Mouse (Mus musculus) heart, embryonic 13.5 days (tissue): ENCODE measurements around the gene 4833420G17Rik. TPM values are rescaled to one million over a fixed set of nuclear protein-coding genes. Genes with fewer than 3 reads are reported as not detected.

Source experiments
- ATAC-seq: fragments of 200-750 bp; cut with Nextera tagmentation; 2 replicates; pipeline ENCODE4 v1.8.0; 2017; ENCODE audit warnings: moderate TSS enrichment; ENCODE audit not compliant: insufficient number of reproducible peaks, low FRiP score, low TSS enrichment; ENCODE audit errors: extremely low read depth
- H3K27ac ChIP-seq: fragments of 300-500 bp; sonication (generic); replicated peaks from 2 replicates; pipeline ENCODE4 v1.5.1; 2015; ENCODE audit warnings: moderate library complexity, mild to moderate bottlenecking, inconsistent platforms
- H3K27me3 ChIP-seq: fragments of 300-500 bp; sonication (generic); replicated peaks from 2 replicates; pipeline ENCODE4 v1.6.1; 2015; ENCODE audit warnings: mild to moderate bottlenecking, inconsistent platforms
- H3K36me3 ChIP-seq: fragments of 300-500 bp; sonication (generic); 2 replicates; pipeline ENCODE4 v1.6.1; 2015; ENCODE audit warnings: mild to moderate bottlenecking, inconsistent platforms
- H3K4me1 ChIP-seq: fragments of 300-500 bp; sonication (generic); 2 replicates; pipeline ENCODE4 v1.6.1; 2015; ENCODE audit warnings: inconsistent platforms
- H3K4me2 ChIP-seq: fragments of 300-500 bp; sonication (generic); 2 replicates; pipeline ENCODE4 v1.6.1; 2015; ENCODE audit warnings: inconsistent platforms, mild to moderate bottlenecking, moderate library complexity
- H3K4me3 ChIP-seq: fragments of 300-500 bp; sonication (generic); 2 replicates; pipeline ENCODE4 v1.5.1; 2015; ENCODE audit warnings: moderate library complexity, mild to moderate bottlenecking, inconsistent platforms
- H3K9ac ChIP-seq: fragments of 300-500 bp; sonication (generic); 2 replicates; pipeline ENCODE4 v1.6.1; 2015; ENCODE audit warnings: inconsistent platforms, mild to moderate bottlenecking, moderate library complexity
- H3K9me3 ChIP-seq: fragments of 300-500 bp; sonication (generic); 2 replicates; pipeline ENCODE4 v1.6.1; 2016; ENCODE audit warnings: inconsistent platforms
- WGBS: fragments of 180-500 bp; shearing (Covaris S2); methylation state at CpG from one replicate; pipeline ENCODE4 v1.1.7; 2015; ENCODE audit warnings: mixed read lengths; 5-methylcytosine and 5-hydroxymethylcytosine counted together
- polyA plus RNA-seq: library from polyadenylated mRNA; unstranded; fragments of >200 nt; fragmentation: Nextera tagmentation; extraction: Ambion mirVana; gene quantifications from 2 replicates; pipeline ENCODE4 v1.2.1, GENCODE M21; 2015

Gene 4833420G17Rik
- polyA plus RNA-seq = 35.4 and 38.2 TPM in 2 replicates

DNA sequence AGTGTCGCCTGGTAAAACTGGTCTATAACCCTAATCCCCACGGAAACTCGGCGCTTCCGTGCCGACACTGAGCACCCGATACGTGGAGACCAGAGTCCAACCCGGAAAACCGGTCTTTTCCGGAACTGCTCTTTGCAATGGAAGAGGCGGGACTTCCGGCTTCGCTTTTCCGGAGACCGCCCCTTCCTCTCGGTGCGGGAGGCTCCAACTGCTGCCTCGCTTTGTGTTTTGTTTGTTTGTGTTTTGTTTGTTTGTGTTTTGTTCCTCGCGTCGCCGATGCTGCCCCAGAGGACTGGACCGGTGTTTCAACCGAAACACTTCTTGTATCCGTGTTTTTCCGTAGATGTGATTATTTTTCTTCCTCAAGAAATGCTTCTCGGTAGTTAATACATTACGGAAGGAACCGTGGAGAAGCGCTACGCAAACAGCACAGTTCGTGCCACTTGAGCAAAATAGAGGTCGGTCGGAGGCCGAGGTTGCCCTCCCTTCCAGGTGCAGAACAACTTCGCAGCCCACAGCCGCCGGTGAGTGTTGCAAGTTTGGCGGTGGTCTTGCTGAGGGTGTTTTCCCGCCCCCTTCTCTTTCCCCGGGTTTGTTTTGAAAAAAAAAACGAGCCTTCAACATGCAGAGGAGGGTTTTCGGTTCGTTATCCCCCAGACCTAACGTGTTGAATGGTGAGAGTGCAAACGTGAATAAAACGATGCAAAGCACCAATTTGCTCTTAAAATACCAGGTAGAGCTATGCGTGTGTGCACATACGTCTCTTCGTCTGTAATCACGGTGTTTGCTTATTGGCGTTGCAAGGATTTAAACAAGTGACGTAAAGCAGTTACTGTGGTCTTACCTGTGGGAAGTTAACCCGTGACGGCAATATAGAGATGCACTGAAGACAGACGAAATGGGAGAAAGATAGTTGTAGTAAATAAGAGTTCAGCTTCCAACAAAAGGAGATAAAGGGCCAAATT is at the start of gene 4833420G17Rik:
4833420G17Rik (plus strand) TSS at position 173 of the 965 bp plus-strand sequence.
- 6% methylated on average over 57 of the region's 57 CpGs for WGBS
- H3K36me3 ChIP-seq = peaks cover 41% of the 10 kb centered on the region
- H3K9ac ChIP-seq = peak within 1 kb of the TSS; percentile 93
- ATAC-seq = peak; percentile 75
- H3K27ac ChIP-seq = peak within 1 kb of the TSS; percentile 73
- peak within 1 kb of the TSS; percentile 83 for H3K4me3 ChIP-seq
- H3K9me3 ChIP-seq = no peaks in the 10 kb centered on the region
- no peaks in the 10 kb centered on the region for H3K27me3 ChIP-seq
- H3K4me1 ChIP-seq = peaks cover 14% of the 10 kb centered on the region
- peak within 1 kb of the TSS; percentile 82 for H3K4me2 ChIP-seq

DNA sequence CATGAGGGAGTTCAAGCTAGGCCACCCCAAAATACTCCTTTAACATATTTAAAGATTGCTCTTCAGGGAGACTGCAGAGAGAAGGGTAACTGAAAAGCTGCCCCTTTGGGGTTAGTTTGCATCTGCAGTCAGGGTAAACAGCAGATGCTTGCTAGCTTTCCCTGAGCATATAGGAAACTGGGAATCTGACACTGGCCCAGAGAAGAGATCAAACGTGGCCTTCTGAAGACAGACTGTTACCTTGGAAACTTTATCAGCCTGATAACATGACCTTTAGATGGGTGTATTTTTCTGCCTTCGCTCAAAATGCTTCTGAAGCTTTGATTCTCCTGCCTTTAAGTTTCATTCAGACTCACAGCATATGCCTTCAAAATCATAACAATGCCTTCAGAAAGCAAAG is 49.5 kb upstream of the 4833420G17Rik start:
- Histone ChIP-seq H3K4me1 (peaks cover 12% of the 10 kb centered on the region), H3K9ac (peak overlapping the region; percentile 17; the same call in 1 of the 2 replicates), H3K4me3 (no peak overlapping the region), H3K36me3 (no peaks in the 10 kb centered on the region), H3K27ac (peak overlapping the region; percentile 40), H3K9me3 (no peaks in the 10 kb centered on the region), H3K27me3 (no peaks in the 10 kb centered on the region), H3K4me2 (no peak overlapping the region)
- ATAC-seq = no peak
- WGBS = 6% methylated on average over 2 of the region's 2 CpGs

DNA sequence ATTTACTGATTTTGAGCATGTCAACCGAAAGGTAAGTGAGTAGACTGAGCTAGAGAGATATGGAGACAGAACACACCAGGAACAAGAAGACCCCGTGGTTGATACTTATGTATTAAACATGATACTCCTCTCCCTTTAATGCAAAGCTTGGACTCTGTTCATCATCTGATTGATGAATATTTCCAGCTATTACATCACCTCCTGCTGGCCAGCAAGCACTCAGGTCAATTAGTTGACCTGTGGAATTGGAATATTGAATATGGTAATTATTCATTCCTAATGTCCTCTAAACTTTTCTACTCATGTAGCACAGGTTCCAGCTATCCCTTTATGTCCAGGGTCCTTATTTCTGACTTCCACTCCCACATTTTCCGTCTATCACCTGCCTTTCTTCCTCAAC is 44.1 kb upstream of the 4833420G17Rik start:
- H3K27ac ChIP-seq = no peak overlapping the region
- H3K4me1 ChIP-seq = no peaks in the 10 kb centered on the region
- no peaks in the 10 kb centered on the region for H3K27me3 ChIP-seq
- no peak for ATAC-seq
- H3K9ac ChIP-seq = no peak overlapping the region
- H3K4me3 ChIP-seq = no peak overlapping the region
- 80% methylated on average over 3 of the region's 3 CpGs for WGBS
- H3K36me3 ChIP-seq = no peaks in the 10 kb centered on the region
- H3K4me2 ChIP-seq = no peak overlapping the region
- no peaks in the 10 kb centered on the region for H3K9me3 ChIP-seq

DNA sequence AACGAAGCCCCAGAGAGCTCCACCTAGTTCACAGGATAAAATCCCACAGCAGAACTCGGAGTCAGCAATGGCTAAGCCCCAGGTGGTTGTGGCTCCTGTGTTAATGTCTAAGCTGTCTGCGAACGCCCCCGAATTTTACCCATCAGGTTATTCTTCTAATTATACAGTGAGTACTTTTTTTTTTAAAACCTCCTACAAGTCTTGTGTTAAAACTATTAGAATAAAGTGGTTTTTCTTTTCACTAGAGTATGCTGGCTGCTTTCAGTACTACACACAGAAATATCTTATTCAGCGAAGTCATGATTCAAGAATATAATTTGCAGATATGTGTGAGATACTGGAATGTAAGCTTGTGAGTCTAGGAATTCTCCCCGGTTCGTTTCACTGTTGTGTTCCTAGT is 32.4 kb upstream of the 4833420G17Rik start:
- WGBS = 17% methylated on average over 8 of the region's 8 CpGs
- Histone ChIP-seq H3K4me3 (peak overlapping the region; percentile 99), H3K4me2 (peak overlapping the region; percentile 81), H3K9me3 (no peaks in the 10 kb centered on the region), H3K4me1 (peaks cover 26% of the 10 kb centered on the region), H3K27me3 (no peaks in the 10 kb centered on the region), H3K27ac (peak overlapping the region; percentile 99), H3K9ac (peak overlapping the region; percentile 100), H3K36me3 (peaks cover 33% of the 10 kb centered on the region)
- no peak for ATAC-seq

DNA sequence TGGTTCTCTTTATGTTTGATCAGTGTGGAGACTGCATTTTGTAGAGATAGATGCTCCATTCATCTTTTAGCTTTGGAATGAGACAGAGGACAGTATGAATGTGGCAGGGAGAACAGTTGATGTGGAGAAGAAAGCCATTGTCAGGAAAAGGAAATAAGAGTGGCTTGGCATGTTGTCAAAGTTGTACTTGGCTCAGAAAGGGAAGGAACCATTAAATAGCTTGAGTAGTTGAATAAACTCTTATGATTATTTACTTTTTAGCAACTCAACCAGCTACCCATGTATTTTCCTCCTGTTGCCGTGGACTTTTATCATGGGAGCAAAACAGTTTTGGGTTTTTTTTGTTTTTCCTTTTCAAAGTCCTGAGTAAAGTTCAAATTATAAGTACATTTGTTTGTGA is 30.5 kb upstream of the 4833420G17Rik start:
- Histone ChIP-seq H3K4me2 (peak overlapping the region; percentile 81; the same call in 1 of the 2 replicates), H3K36me3 (peaks cover 43% of the 10 kb centered on the region), H3K9ac (no peak overlapping the region), H3K4me1 (peaks cover 26% of the 10 kb centered on the region), H3K27ac (no peak overlapping the region), H3K4me3 (no peak overlapping the region), H3K27me3 (no peaks in the 10 kb centered on the region), H3K9me3 (no peaks in the 10 kb centered on the region)
- no peak for ATAC-seq
- WGBS = 75% methylated on average over 1 of the region's 1 CpGs

DNA sequence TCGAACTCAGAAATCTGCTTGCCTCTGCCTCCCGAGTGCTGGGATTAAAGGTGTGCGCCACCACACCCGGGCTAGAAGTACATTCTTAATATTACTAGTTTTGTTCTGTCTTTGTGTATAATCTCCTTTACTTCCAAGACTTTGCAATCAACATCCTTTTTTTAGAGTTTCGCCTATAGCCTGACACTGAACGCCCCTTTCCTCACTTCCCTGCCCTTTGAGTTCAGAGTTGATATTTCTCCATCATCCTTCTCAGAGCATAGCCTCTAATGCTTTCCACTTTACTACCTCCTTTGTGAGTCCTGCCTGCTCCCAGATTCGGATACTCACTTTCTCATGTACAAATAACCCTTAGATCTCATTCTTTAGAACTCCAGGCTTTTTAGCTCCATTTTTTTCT is 28.2 kb upstream of the 4833420G17Rik start:
- no peak overlapping the region for H3K27ac ChIP-seq
- H3K4me1 ChIP-seq = peaks cover 26% of the 10 kb centered on the region
- no peaks in the 10 kb centered on the region for H3K27me3 ChIP-seq
- no peaks in the 10 kb centered on the region for H3K9me3 ChIP-seq
- H3K4me3 ChIP-seq = no peak overlapping the region
- peaks cover 60% of the 10 kb centered on the region for H3K36me3 ChIP-seq
- WGBS = 82% methylated on average over 7 of the region's 7 CpGs
- no peak overlapping the region for H3K4me2 ChIP-seq
- ATAC-seq = no peak
- no peak overlapping the region for H3K9ac ChIP-seq

DNA sequence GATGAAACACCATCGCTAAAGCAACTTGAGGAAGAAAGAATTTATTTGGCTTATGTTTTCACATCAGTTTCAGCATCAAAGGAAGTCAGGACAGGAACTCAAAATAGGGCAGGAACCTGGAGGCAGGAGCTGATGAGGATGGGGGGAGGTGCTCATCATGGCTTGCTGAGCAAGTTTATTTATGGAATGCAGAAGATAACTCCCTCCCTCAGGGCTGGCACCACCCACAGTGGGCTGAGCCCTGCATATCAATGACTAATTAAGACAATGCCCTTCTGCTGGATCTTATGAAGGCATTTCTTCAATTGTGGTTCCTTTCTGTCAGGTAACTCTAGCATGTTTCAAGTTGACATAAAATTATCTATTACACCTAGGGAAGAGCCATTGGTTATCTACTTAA is 20.3 kb upstream of the 4833420G17Rik start:
- H3K4me3 ChIP-seq = no peak overlapping the region
- no peak overlapping the region for H3K4me2 ChIP-seq
- H3K4me1 ChIP-seq = peaks cover 4% of the 10 kb centered on the region; the same call in 1 of the 2 replicates
- ATAC-seq = no peak
- no peaks in the 10 kb centered on the region for H3K27me3 ChIP-seq
- no peak overlapping the region for H3K9ac ChIP-seq
- no peak overlapping the region for H3K27ac ChIP-seq
- 85% methylated on average over 1 of the region's 1 CpGs for WGBS
- peaks cover 78% of the 10 kb centered on the region for H3K36me3 ChIP-seq
- no peaks in the 10 kb centered on the region for H3K9me3 ChIP-seq

DNA sequence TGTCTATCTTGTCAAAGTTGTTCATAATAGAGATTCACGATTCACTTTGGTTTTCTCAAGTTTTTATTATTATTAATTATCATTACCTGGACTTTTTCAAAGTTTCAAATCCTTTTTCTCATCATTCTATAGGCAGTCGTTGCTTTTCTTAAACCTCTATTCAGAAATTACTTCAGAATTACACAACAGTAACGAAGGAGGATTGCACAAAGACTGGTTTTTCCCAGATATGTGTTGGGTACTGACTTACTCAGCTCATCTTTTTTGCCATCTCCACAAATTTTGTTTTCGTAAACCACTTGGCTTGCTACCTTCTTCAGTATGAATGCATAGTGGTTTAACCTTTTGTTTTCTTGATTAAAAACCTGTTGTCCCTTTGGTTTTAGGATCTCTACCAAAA is 9.0 kb upstream of the 4833420G17Rik start:
- Histone ChIP-seq H3K36me3 (peaks cover 71% of the 10 kb centered on the region), H3K9ac (no peak overlapping the region), H3K4me3 (no peak overlapping the region), H3K4me2 (no peak overlapping the region), H3K27me3 (no peaks in the 10 kb centered on the region), H3K4me1 (no peaks in the 10 kb centered on the region), H3K9me3 (no peaks in the 10 kb centered on the region), H3K27ac (no peak overlapping the region)
- no peak for ATAC-seq
- WGBS = 90% methylated on average over 4 of the region's 4 CpGs

DNA sequence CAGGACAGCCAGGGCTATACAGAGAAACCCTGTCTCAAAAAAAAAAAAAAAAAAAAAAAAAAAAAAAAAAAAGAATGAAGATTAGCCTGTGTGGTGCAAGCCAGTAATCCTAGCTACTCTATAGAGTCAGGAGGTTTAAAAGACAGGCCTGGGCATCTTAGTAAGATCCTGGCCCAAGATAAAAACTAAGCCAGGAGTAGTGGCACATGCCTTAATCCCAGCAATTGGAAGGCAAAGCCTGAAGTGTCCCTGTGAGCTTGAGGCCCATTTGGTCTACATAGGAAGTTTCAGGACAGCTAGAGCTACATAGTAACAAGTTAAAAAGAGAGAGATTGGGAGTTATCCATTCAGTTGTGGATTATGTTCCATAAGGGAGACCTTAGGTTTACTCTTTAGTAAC is 7.5 kb upstream of the 4833420G17Rik start:
- ATAC-seq = no peak
- H3K9ac ChIP-seq = no peak overlapping the region
- no peaks in the 10 kb centered on the region for H3K4me1 ChIP-seq
- no peaks in the 10 kb centered on the region for H3K27me3 ChIP-seq
- H3K4me3 ChIP-seq = no peak overlapping the region
- H3K9me3 ChIP-seq = no peaks in the 10 kb centered on the region
- no peak overlapping the region for H3K4me2 ChIP-seq
- H3K27ac ChIP-seq = no peak overlapping the region
- peaks cover 72% of the 10 kb centered on the region for H3K36me3 ChIP-seq

DNA sequence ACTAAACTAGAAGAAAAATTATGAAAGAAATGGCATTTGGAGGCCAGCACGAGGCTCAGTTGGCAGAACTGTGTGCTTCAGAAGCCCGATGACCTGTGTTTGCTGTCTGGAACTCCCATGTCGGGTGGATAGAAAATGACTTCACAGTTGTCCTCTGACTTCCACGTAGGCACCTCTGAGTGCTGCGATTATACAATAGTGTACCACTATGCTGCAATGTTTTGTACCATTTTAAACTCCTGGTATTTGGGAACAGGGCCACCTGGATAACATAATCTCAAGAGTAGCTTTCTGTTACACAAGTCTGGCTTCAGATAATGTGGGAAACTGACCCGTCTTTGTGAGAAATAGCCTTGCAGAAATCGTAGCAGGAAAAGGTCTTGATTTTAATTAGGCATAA is 6.2 kb upstream of the 4833420G17Rik start:
- H3K4me3 ChIP-seq = no peak overlapping the region
- H3K4me2 ChIP-seq = no peak overlapping the region
- H3K4me1 ChIP-seq = no peaks in the 10 kb centered on the region
- H3K27me3 ChIP-seq = no peaks in the 10 kb centered on the region
- no peak overlapping the region for H3K27ac ChIP-seq
- 84% methylated on average over 7 of the region's 7 CpGs for WGBS
- H3K9ac ChIP-seq = no peak overlapping the region
- H3K9me3 ChIP-seq = no peaks in the 10 kb centered on the region
- H3K36me3 ChIP-seq = peaks cover 60% of the 10 kb centered on the region
- no peak for ATAC-seq

DNA sequence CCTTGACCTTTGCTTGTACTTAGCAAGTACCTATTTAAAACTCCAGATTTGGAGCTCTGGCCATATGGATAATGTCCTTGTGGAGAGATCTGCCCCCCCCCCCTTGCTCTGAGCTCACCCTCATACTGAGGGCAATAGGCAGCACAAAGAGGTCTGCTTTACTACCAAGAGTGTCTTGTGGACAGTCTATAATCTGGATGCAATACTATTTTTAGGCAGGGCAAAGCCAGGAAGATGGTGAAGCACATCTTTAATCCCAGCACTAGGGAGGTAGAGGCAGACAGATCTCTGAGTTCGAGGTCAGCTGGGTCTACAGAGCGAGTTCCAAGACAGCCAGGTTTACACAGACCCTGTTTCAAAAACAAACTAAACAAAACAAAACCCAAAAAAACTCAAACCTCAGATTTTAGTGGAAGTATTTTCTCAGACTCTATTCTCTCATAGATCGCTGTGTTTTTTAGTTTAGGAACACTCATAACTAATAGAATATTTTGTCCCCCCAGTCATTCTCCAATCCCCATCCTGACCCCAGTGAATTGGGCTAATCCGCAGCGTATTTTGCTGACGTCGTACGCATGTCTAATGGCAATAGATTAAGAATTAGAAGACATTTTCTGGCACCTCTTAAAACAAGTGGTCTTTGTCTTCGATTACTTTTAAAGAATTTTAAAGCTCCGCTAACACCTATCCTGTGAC is 520 bp upstream of the 4833420G17Rik start:
- H3K4me2 ChIP-seq = peak overlapping the region; percentile 82
- peak overlapping the region; percentile 83 for H3K4me3 ChIP-seq
- no peak for ATAC-seq
- H3K27me3 ChIP-seq = no peaks in the 10 kb centered on the region
- H3K36me3 ChIP-seq = peaks cover 36% of the 10 kb centered on the region
- H3K4me1 ChIP-seq = peaks cover 14% of the 10 kb centered on the region
- peak overlapping the region; percentile 73 for H3K27ac ChIP-seq
- 6% methylated on average over 10 of the region's 10 CpGs for WGBS
- H3K9me3 ChIP-seq = no peaks in the 10 kb centered on the region
- peak overlapping the region; percentile 93 for H3K9ac ChIP-seq
